Mouse (Mus musculus): ENCODE data around the gene Gstp3. TPM values are rescaled to one million over a fixed set of nuclear protein-coding genes. Genes with fewer than 3 reads are reported as not detected.
"Not testable (repeated sequence)": the region's sequence is repeated elsewhere in the genome, so short reads cannot be mapped to it uniquely, and the experiment has no call there.

The Gstp3 gene
- polyA plus RNA-seq, 1 experiment from 2014 or later = not detected

DNA sequence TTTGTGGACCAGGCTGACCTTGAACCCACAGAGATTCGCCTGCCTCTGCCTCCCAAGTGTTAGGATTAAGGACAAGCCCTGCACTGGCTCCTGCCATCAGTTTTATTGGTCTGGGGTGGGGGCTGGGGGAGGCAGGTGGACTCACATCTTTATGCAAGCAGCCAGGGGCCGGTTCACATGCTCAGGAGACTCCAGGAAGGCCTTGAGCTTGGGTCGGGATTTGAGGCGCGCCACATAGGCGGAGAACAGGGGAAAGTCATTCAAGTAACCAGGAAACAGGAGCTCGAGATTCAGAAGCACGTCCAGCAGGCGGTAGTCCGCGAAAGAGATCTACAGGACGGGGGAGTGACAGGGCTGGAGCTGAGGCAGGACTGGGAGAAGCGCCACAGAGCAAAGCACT lies 2.0 kb downstream of the Gstp3 start:
- Histone ChIP-seq H3K4me3 (no peak overlapping the region), H3K36me3 (no peaks in the 10 kb centered on the region), H3K4me1 (no peaks in the 10 kb centered on the region), H3K9ac (replicated peaks) (no peak overlapping the region), H3K27me3 (no peaks in the 10 kb centered on the region), H3K4me2 (replicated peaks) (no peak overlapping the region), H3K9me3 (no peaks in the 10 kb centered on the region), H3K27ac (replicated peaks) (no peak overlapping the region)
- no peak for ATAC-seq (replicated peaks)
- WGBS = 83% methylated on average over 13 of the region's 13 CpGs

DNA sequence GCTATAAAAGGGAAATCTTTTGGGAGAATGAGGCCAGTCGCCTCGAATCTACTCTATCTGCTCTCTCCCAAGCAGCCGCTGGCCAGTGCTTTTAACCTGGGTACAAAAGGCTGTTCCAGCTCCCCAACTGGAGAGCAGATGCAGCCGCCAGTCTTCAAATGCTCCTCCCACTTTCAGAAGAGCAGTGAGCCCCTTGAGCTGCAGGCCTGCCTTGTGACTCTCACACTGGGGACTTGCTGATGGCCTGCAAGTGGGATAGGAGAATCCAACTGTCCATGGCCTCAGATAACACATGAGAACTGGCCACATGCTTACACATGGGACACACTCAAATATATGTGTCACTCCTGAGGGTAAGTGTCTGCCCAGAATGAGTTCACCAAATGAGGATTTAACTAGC lies 2.6 kb downstream of the Gstp3 start:
- no peak overlapping the region for H3K9ac ChIP-seq (replicated peaks)
- no peaks in the 10 kb centered on the region for H3K4me1 ChIP-seq
- H3K4me3 ChIP-seq = no peak overlapping the region
- WGBS = 28% methylated on average over 4 of the region's 4 CpGs
- no peak overlapping the region for H3K27ac ChIP-seq (replicated peaks)
- H3K4me2 ChIP-seq (replicated peaks) = no peak overlapping the region
- no peaks in the 10 kb centered on the region for H3K36me3 ChIP-seq
- ATAC-seq (replicated peaks) = no peak
- H3K9me3 ChIP-seq = no peaks in the 10 kb centered on the region
- H3K27me3 ChIP-seq = no peaks in the 10 kb centered on the region

DNA sequence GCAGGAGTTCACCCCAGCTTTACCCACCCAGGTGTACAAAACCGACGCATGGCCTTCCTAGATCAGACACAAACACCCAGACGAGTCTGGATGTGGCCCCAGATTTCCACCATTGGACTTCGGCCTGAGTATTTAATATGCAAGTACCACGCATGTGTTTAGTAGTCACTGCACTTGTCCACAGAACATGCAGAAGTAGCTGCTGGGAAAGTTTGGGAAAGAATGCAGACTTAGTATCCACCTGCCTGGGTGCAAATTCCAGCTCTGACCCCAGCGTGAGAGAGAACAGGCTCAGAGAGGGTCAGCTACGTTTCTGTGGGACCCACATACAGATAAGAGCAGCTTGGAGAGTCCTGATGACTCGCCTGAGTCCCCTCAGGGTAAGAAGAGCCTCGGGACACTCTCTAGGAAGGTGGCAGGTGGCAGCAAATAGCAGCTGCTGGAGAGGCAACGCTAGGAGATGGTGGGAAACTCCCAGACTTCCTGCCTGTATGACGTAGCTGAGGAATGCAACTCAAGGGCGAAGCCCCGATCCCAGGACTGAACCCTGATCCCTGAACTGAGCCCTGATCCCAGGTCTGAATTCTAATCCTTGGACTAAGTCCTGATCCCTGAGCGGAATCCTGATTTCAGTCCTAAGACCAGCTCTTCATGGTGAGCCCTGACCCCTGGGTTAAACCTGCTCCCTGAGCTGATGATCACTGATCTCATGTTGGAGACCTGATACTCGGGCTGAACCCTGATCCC lies 3.2 kb downstream of the Gstp3 start:
- Histone ChIP-seq H3K27ac (replicated peaks) (no peak overlapping the region), H3K9ac (replicated peaks) (no peak overlapping the region), H3K27me3 (no peaks in the 10 kb centered on the region), H3K4me2 (replicated peaks) (no peak overlapping the region), H3K4me3 (no peak overlapping the region), H3K4me1 (no peaks in the 10 kb centered on the region), H3K9me3 (no peaks in the 10 kb centered on the region), H3K36me3 (no peaks in the 10 kb centered on the region)
- no peak for ATAC-seq (replicated peaks)
- WGBS = 66% methylated on average over 15 of the region's 15 CpGs

DNA sequence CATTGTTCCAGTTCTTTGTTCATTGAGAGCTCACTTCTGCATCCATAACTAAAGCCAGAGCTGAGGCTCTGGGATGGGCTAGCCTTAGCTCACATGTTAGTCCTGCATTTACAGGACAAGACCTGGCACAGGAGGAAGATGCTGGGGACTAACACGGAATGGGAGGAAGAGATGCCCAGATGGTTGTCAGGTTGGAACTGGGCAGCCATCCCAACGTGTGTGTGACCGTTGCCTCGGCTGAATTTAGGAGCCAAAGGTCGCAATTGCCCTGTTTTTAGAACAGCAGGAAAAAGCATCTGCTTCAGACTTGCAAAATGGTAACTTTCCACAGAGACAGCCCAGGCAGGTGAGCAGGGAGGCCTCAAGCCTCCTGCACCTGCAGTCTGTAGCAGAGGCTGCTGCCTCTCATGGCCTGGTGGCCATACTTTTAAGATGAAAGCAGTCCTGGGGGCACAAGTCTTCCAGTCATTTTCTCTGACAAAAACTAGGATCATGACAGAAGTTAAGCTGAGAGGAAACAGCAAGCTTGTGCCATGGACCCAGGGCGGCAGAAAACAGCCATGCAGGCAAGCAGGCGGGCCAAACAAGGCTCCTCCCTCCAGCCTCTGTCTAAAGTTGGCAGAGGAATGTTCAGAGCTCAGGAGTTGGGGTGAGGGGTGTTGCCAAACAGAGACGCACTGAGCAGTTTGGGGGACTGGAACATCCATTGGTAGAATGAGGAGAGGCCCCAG lies 4.0 kb downstream of the Gstp3 start:
- H3K4me3 ChIP-seq = no peak overlapping the region
- no peak overlapping the region for H3K4me2 ChIP-seq (replicated peaks)
- ATAC-seq (replicated peaks) = no peak
- H3K9ac ChIP-seq (replicated peaks) = no peak overlapping the region
- no peaks in the 10 kb centered on the region for H3K4me1 ChIP-seq
- no peak overlapping the region for H3K27ac ChIP-seq (replicated peaks)
- H3K36me3 ChIP-seq = no peaks in the 10 kb centered on the region
- H3K27me3 ChIP-seq = no peaks in the 10 kb centered on the region
- WGBS = 74% methylated on average over 8 of the region's 8 CpGs
- no peaks in the 10 kb centered on the region for H3K9me3 ChIP-seq

DNA sequence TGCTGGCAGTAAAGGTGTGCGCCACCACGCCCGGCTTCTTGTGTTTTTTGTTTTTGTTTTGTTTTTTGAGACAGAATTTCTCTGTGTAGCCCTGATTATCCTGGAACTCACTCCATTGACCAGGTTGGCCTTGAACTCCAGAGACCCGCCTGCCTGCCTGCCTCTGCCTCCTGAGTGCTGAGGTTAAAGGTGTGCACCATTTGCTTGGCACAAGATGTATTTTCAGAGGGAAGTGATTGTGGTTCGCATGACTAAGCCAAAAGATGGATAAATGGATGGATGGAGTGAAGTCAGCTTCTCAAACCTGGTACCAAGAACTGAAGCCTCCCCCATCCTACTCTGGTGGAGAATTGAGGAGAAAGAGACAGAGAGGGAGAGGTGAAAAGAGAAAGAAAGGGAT lies 4.8 kb downstream of the Gstp3 start:
- no peak overlapping the region for H3K4me2 ChIP-seq (replicated peaks)
- H3K4me3 ChIP-seq = no peak overlapping the region
- ATAC-seq (replicated peaks) = no peak
- no peaks in the 10 kb centered on the region for H3K4me1 ChIP-seq
- no peak overlapping the region for H3K27ac ChIP-seq (replicated peaks)
- no peaks in the 10 kb centered on the region for H3K36me3 ChIP-seq
- H3K9ac ChIP-seq (replicated peaks) = no peak overlapping the region
- H3K9me3 ChIP-seq = no peaks in the 10 kb centered on the region
- H3K27me3 ChIP-seq = no peaks in the 10 kb centered on the region
- WGBS = 88% methylated on average over 5 of the region's 5 CpGs

DNA sequence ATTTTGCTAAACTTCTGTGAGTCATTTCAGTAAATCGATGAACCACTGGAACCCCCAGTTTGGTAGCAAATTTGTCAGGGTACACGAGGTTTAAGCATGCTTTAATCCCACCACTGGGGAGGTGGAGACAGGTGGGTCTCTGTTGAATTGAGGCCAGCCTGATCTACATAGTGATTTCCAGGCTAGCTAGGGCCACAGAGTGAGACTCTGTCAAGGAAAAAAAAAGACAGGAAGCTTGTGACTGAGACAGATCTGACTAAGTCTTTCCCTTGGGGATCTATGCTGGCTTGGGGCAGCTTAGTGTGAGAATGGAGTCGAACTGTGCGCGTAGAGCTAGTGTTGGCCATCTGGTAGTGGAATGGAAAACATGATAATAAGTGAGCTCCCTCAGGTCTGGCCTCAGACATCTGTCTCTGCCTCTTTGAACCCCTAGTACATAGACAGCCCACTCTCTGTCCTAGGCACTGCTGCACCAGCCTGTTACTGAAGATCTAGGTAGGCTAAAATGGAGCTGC lies 6.8 kb downstream of the Gstp3 start:
- ATAC-seq (replicated peaks) = no peak
- no peak overlapping the region for H3K27ac ChIP-seq (replicated peaks)
- H3K36me3 ChIP-seq = no peaks in the 10 kb centered on the region
- no peaks in the 10 kb centered on the region for H3K9me3 ChIP-seq
- H3K4me1 ChIP-seq = no peaks in the 10 kb centered on the region
- WGBS = 84% methylated on average over 5 of the region's 5 CpGs
- H3K27me3 ChIP-seq = no peaks in the 10 kb centered on the region
- no peak overlapping the region for H3K4me2 ChIP-seq (replicated peaks)
- H3K9ac ChIP-seq (replicated peaks) = no peak overlapping the region
- H3K4me3 ChIP-seq = no peak overlapping the region

DNA sequence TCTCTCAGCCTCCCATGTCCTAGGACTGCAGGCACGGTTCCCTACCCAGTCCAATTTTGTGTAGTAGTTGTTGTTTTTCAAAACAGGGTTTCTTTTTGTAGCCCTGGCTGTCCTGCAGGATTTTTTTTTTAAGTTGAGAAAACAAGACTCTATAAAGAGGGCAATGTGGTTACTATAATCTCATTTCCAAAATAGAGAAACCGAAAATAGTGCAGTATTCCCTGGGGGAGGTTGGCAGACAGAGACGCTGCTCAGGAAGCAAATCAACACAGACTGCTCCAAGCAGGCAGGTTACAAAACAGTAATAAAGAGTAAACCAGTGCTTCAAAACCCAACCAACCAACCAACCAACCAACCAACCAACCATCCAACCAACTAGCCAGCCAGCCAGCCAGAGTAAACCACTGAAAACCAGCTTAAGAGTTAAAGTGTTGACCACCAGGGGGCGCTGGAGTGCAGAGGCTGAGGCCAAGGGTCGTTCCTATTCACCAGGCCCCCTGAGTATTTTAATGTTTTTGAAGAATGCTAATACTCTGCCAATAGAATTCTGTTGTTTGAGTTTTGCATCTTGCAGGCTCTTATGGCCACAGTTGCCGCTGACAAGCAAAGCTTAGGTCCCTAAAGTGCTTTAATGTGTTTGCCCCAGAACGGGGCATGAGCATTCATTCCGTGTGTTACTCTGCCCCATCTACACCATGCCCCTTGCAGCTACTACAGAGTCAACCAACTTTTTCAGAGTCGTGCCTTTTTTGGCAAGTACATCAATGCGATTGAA lies 7.4 kb downstream of the Gstp3 start:
- 53% methylated on average over 10 of the region's 10 CpGs for WGBS
- no peak for ATAC-seq (replicated peaks)
- H3K27ac ChIP-seq (replicated peaks) = no peak overlapping the region

DNA sequence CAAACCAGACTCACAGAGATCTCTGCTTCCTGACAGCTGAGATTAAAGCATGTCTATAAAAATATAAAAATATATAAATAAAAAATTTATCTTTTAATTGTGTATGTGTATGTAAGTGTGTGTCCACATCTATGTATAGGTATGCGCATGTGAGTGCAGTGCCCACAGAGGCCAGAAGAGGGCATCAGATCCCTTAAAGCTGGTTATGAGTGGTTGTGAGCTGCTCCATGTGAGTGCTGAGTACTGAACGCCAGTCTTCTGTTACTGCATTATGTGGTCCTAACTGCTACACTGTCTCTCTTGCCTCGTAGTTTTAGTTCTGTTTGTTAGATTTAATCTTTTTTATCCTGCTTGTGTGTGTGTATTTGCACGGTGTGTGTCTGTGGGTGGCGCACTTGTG lies 8.4 kb downstream of the Gstp3 start:
- Histone ChIP-seq H3K9me3 (no peaks in the 10 kb centered on the region), H3K27ac (replicated peaks) (no peak overlapping the region), H3K4me3 (no peak overlapping the region), H3K27me3 (no peaks in the 10 kb centered on the region), H3K4me2 (replicated peaks) (no peak overlapping the region), H3K36me3 (no peaks in the 10 kb centered on the region), H3K4me1 (peaks cover 3% of the 10 kb centered on the region; the same call in 1 of the 2 replicates), H3K9ac (replicated peaks) (no peak overlapping the region)
- no peak for ATAC-seq (replicated peaks)
- 95% methylated on average over 5 of the region's 5 CpGs for WGBS

More for the DNA sequence above, 7.4 kb downstream of the Gstp3 start:
- Histone ChIP-seq H3K36me3 (no peaks in the 10 kb centered on the region), H3K9ac (replicated peaks) (no peak overlapping the region), H3K4me2 (replicated peaks) (no peak overlapping the region), H3K4me1 (no peaks in the 10 kb centered on the region), H3K9me3 (no peaks in the 10 kb centered on the region), H3K27me3 (no peaks in the 10 kb centered on the region), H3K4me3 (no peak overlapping the region)

DNA sequence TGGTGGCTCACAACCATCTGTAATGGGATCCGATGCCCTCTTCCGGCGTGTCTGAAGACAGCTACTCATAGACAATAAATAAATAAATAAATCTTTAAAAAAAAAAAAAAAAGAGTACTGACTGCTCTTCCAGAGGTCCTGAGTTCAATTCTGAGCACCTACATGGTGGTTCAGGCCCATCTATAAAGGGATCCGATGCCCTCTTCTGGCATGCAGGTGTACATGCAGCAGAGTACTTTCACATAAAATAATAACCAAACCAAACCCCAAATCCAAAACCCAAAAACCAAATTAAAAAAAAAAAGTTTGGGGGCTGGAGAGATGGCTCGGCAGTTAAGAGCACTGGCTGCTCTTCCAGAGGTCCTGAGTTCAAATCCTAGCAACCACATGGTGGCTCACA lies 10.3 kb downstream of the Gstp3 start:
- H3K9ac ChIP-seq (replicated peaks); H3K4me2 ChIP-seq (replicated peaks); H3K27ac ChIP-seq (replicated peaks); H3K4me3 ChIP-seq; H3K36me3 ChIP-seq; H3K4me1 ChIP-seq; ATAC-seq (replicated peaks); H3K27me3 ChIP-seq; H3K9me3 ChIP-seq: not testable (repeated sequence)
- WGBS = 78% methylated on average over 5 of the region's 5 CpGs

DNA sequence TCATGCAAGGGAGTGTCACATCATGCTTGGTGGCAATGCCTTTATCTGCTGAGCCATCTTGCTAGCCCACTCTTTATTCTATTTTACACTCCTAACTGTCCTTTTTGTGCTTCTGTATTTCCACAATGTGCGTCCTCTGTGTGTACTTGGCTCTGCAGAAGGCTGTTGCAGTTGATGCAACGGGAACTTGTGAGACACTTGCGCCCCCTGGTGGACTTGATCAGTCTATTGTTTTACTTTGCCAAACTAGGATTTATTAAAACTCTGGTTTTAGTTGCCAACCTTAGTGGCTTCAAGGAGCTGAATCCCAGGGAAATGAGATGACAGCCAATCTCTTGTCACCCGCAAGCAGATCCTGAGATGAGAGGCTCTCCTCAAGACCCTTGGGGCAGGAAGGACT lies 11.5 kb downstream of the Gstp3 start:
- H3K4me2 ChIP-seq (replicated peaks) = no peak overlapping the region
- no peaks in the 10 kb centered on the region for H3K36me3 ChIP-seq
- H3K9me3 ChIP-seq = no peaks in the 10 kb centered on the region
- no peak overlapping the region for H3K9ac ChIP-seq (replicated peaks)
- H3K4me3 ChIP-seq = no peak overlapping the region
- 9% methylated on average over 4 of the region's 4 CpGs for WGBS
- H3K4me1 ChIP-seq = peaks cover 3% of the 10 kb centered on the region; the same call in 1 of the 2 replicates
- H3K27ac ChIP-seq (replicated peaks) = no peak overlapping the region
- no peaks in the 10 kb centered on the region for H3K27me3 ChIP-seq
- ATAC-seq (replicated peaks) = no peak

DNA sequence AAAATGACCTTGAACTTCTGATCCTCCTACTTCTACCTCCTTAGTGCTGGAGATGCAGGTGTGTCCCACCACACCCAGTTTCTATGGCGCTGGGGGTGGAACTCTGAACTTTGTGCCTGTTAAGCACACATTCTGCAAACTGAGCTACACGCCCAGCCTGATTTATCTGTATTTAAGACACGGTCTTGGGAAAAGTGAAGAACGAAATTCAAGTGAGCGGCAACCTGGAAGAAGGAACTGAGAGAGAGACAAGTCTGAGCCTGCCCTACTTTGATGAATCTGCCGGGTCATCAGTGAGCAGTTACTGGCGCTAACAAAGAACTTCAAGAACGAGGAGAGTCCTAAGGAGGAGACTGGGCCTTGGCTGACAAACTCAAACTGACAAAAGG lies 12.5 kb downstream of the Gstp3 start:
- H3K4me2 ChIP-seq (replicated peaks) = no peak overlapping the region
- no peak overlapping the region for H3K4me3 ChIP-seq
- H3K4me1 ChIP-seq = peaks cover 3% of the 10 kb centered on the region; the same call in 1 of the 2 replicates
- 86% methylated on average over 8 of the region's 8 CpGs for WGBS
- H3K9ac ChIP-seq (replicated peaks) = no peak overlapping the region
- ATAC-seq (replicated peaks) = no peak
- H3K27ac ChIP-seq (replicated peaks) = no peak overlapping the region
- no peaks in the 10 kb centered on the region for H3K9me3 ChIP-seq
- no peaks in the 10 kb centered on the region for H3K27me3 ChIP-seq
- H3K36me3 ChIP-seq = no peaks in the 10 kb centered on the region
